Mouse (Mus musculus) gastrocnemius, adult 18-20 months (tissue): ENCODE results near the gene Gpc3. TPM values are rescaled to one million over a fixed set of nuclear protein-coding genes. Genes with fewer than 3 reads are reported as not detected.
"Not testable (repeated sequence)": the region's sequence is repeated elsewhere in the genome, so short reads cannot be mapped to it uniquely, and the experiment has no call there.

Experiments
- DNase-seq: peaks from one replicate; pipeline ENCODE4 v3.0.0; 2021; ENCODE audit warnings: low spot score
- microRNA-seq: library from miRNA; unstranded; fragments of <30 nt; microRNA quantifications from one replicate; pipeline ENCODE4 v1.2.0, GENCODE M21; 2021
- total RNA-seq, 2 experiments: library from RNA; stranded (reverse); gene quantifications; 2 replicates each; pipeline ENCODE4 v1.2.3; 2021

The Gpc3 gene
- total RNA-seq, 2 experiments from 2014 or later: 5.1 to 8.2 TPM

DNA sequence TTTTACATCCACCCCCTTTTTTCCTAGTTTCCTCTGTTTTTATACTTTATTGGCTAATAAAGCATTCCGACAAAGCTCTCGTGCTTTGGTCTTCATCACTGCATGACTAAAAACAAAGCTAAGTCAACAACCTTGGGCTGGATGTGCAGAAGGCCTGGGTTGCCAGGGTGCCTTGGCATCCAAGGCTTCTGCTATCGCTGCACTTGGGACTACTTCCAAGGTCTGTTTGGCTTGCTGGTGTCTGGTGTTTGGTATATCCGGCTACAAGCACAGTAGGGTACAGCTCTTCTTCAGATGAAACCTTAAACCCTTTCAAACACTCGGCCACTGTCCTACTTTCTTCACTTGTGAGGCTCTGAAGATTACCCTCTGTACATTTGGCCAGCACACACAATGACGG lies 325.8 kb downstream of the Gpc3 start:
- DNase-seq: peak; percentile 49

DNA sequence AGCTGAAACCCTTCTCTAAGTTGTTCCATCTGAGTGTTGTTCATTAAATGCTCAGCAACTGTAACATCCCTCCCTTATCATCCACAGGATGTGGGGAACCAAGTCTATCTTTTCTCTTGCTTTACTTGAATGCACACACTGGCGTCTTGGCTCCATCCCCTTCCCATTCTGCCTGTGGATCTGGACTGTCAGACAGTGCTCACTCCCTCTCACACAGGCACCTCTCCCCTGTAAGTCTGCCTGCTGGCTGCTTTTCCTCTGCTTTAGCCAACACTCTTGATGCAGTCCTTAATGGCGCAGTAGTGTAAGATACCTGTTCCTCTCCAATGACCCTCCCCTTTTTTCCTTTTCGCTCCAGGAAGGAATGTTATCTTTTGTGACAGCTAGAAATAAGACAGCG lies 331.7 kb downstream of the Gpc3 start:
- DNase-seq: no peak

DNA sequence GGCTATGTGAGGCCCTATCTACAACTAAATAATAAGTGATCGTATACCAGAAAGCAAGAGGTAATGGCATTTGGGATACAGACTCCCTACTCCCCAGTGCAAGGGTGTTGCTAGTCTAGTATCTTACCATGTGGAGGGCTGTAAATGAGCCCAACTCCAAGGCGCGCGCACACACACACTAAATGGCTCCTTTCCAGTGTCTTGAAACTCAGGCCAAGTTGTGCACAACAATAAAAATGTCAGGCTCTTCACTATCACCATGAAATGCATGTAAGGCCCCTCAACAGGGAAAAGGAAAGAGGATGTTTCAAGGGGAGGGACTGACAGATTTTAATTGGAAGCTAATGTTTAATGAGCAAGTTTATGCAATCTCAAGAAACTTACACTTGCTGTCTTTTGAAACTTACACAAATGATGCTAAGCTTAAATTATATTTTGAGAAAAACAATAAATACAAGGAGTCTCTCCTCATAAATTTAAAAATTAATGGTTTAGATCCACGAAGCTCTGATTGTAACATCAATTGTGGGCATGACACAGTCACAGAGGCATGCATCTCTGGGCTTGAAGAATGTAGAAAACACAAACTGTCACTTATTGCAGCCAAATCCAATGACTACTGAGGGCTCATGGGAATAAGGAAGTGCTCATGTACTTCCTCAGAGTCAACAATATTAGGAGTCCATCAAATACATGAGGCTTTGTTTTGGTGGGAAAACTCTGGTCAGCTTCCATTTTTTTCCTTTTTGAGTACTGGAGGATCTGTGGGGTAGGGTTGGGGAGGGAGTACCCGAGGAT lies 332.4 kb downstream of the Gpc3 start:
- DNase-seq: no peak

DNA sequence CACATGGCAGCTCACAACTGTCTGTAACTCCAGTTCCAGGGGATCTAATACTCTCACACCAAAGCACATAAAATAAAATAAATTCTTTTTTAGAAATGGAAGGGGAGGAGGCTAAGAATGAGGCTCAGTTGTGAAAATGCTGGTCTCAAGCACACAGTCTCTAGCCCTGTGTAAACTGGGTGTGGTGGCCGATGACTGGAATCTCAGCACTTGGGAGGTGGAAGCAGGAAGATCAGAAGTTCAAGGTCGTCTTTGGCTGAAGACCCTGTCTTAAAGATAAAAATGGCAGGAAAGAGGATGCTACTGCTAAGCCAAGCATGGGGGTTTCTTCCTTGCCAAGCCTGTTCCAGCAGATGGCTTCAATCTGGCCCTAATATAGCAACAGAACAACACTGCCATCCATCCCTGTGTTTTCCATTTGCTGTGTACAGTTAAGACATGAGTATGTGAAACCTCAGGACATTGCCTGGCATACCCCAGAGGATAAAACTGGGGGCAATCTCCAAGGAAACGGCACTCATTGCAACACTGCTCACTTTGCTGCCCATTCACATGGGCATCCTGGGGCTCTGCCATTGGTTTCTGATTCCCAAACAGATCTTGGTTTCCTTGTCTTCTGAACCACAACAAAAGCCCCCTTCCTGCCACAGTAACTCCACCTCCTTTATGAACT lies 334.9 kb downstream of the Gpc3 start:
- DNase-seq: no peak

DNA sequence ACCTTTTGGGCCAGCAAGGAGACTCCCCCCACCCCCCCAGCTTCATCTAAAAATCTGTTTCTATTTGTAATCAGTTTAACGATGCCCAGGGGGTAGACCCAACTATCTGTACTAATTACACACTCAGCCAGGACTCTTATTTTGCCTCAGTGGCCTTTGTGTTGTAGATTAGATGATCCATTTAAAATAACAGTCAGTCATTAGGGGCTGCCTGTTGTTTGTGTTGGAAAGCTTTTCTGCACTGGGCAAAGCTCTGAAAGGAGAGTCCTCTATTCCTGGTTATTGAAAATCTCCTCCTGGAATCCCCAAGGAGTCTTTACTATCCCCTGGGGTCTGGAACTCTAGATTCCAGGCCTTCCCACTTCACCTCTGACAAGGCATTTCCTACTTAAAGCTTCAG lies 336.2 kb downstream of the Gpc3 start:
- DNase-seq: no peak

DNA sequence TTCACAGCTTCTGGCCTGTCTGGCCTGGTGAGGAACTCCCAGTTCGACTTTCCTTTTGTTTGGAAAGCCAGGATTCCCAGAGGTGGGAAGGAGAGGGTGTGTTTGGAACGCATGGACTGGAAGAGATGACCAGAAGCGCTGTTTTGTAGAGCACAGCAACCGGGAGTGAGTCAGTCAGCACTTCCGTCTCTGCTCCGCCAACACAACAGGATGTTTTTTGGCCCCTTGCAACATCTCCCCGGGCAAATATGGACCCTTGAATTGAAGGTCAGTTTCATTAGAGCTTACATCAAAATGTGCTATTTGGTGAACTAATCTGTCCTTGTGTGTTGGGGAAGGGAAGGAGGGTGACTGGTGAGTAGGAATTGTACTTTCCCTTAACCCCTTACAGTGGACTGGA lies 340.7 kb downstream of the Gpc3 start:
- DNase-seq: no peak

DNA sequence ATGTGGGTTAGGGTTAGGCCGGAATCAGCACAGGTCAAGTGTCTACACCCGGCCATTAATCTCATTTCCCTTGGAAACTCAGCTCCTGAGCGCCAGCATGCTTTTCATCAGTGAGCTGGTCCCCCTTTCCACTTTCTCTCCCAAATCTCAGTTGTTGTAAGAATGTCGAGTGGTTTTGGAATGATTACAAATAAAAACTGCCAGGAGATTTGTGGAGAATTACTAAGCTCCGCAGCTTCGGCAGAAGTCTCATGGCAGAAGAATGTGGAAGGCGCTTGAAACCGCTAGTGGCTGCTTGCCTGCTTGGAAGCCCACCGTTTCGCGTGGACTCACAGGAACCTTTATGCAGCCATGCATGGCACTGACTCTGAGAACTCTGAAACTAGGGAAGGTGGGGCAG lies 351.8 kb downstream of the Gpc3 start:
- DNase-seq: no peak

DNA sequence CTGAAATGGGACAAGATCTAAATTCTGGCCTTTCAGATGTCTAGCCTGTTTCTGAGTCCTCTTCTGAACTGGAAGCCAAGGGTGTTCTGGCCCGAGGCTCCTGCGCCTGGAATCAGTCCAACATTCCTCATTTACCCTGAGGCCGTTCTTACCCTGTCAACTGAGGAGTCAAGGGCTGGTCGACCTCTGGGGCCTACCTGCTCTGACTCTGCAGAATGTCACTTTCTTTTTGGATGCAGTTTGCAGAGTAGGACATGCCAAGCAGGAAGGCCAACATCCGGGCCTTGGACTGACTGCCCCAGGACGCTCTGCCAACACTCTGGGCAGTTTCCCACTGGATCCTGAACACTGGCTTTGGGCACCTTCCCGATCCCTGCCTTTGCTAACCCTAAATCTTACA lies 352.2 kb downstream of the Gpc3 start:
- DNase-seq: peak; percentile 7

DNA sequence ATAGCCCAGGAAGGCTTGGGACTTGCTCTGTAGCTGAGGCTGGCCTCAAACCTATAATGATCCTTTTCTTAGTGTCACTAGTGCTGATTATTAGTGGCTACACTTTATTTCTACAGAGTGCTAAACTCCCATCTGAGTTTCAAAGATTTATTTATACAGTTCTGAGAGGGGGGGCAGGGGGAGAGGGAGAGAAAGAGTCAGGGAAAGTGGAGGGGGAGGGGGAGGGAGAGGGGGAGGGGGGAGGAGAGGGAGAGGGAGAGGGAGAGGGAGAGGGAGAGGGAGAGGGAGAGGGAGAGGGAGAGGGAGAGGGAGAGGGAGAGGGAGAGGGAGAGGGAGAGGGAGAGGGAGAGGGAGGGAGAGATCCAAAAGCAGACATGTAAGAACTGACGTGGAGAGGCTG lies 354.0 kb downstream of the Gpc3 start:
- not testable (repeated sequence) for DNase-seq

DNA sequence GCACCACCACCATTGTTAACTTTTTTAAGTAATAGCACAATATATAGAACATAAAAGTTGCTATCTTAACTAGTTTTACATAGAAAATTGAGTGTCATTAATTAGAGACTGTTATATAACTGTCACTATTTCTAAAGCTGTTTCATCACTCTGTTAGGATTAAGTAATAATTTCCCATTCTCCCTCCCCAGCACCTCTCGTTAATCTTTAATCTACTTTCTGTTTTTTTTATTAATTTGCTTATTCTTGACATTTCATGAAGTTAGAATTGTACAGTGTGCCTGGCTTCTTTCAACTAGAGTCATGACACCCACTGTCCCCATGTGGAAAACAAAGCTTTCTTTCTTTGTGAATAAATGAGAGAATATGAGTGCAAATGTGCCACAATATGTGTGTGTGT lies 359.2 kb downstream of the Gpc3 start:
- no peak for DNase-seq

DNA sequence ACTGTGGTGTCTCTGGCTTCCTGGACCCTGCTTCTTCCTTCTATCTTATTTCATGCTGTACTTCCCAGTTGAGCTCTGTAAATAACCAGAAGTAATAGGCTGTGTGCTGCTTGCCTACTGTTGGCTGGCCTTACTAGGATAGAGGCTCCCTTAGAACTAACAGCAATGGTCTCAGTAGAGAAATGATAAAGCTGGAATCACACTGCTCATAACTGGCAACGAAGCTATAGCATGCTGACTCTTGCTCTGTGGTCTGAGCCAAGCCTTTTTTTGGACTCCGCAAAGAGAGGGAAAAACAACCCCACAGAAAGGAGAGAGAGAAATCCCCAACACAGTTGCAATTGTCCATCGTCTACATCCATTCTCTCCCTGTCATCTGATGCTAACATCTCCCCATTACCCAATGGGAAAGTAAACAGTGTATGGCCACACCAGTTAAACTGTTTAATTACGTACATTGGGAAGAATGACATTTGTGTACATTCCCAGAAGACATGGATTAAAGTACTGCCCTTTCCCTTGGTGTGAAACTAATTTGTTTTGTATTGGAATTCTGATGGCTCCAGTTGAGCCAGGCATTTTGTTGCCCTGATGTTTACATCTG lies 368.0 kb downstream of the Gpc3 start:
- no peak for DNase-seq

DNA sequence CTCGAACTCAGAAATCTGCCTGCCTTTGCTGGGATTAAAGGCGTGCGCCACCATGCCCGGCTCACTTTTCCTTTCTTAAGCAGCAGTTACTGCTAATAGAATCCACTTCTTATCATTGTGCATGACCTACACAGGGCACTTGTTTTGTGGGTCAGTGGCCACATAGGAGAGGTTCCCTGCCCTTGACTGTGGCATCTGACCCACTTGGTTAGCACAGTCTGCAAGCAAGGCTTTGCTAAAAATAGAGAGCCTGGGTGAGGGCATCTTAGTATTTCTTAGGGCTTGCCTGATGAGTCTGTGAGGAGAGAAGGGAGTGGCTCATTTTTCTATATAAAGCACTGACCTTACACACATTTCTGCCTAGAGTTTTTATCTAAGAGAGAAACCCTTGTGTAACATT lies 376.3 kb downstream of the Gpc3 start:
- peak; percentile 31 for DNase-seq

DNA sequence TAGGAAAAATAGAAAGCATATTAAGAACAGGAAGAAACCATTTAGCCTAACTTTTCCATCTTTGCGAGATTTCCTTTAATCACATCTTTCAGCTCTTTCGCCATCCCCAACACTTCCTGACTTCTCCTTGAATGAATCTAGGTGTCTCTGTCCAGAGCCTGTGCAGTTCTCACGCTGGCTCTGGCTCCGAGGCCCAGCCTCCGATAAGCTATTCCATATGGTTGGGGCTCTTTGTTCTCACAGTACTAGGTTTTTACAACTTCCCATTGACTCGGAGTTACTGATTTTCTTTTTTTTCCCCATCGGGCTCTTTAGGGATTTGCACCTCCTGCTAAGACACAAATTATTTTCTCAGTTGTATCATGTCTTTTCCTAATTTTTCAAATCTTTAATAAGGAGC lies 381.8 kb downstream of the Gpc3 start:
- no peak for DNase-seq

DNA sequence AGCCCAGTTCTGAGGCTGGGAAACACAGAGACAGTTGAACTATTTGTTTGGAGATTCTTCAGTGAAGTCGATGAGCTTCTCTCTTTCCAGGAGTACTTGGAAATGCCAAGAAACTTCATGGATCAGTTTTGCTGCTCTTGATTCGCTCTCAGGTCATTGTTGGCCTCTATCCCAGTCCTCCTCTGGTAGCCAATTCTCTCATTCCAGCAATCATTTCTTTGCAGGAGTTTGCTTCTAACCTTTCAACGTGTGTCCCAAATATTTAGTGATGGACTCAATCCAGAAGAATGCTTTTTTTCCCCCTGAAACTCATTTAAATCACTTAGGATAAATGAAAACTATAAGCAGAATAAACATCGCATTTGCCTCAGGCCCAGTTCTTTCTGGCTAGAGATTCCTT lies 383.0 kb downstream of the Gpc3 start:
- DNase-seq: no peak

Small RNA genes within 50 kb of the gene (microRNA-seq; reads per million reads assigned to microRNA genes)
- gene Mir6384 (not detected), gene Mir717 (not detected)

Other genes starting within 250 kb of the Gpc3 start
- gene Ccdc160, start 177.2 kb upstream of the Gpc3 start, total RNA-seq: under 1 TPM in 1 of 2 experiments, not detected in 1; 0.30 TPM